Mouse (Mus musculus) limb, embryonic 14.5 days (tissue): ENCODE measurements around the gene Mamld1. TPM values are rescaled to one million over a fixed set of nuclear protein-coding genes. Genes with fewer than 3 reads are reported as not detected.
A peak's percentile ranks its signal among the peaks of the same experiment; 100 is the strongest.

Source experiments
- ATAC-seq: fragments of 200-750 bp; cut with Nextera tagmentation; 2 replicates; pipeline ENCODE4 v1.8.0; 2017; ENCODE audit warnings: low read depth, moderate number of reproducible peaks, moderate TSS enrichment; ENCODE audit not compliant: low FRiP score
- DNase-seq: peaks from one replicate; pipeline ENCODE4 v3.0.0-alpha.2; 2015; ENCODE audit warnings: low spot score
- H3K27ac ChIP-seq: fragments of 300-500 bp; sonication (generic); replicated peaks from 2 replicates; pipeline ENCODE4 v1.5.1; 2014; ENCODE audit warnings: low read depth, mild to moderate bottlenecking, low read length, moderate library complexity, mixed read lengths
- H3K27me3 ChIP-seq: fragments of 300-500 bp; sonication (generic); 2 replicates; pipeline ENCODE4 v1.6.1; 2014; ENCODE audit warnings: low read length, mixed read lengths; ENCODE audit not compliant: control insufficient read depth, insufficient read depth
- H3K36me3 ChIP-seq: fragments of 300-500 bp; sonication (generic); 2 replicates; pipeline ENCODE4 v1.6.1; 2014; ENCODE audit warnings: mild to moderate bottlenecking, low read length, moderate library complexity, mixed read lengths; ENCODE audit not compliant: control insufficient read depth, insufficient read depth
- H3K4me1 ChIP-seq: fragments of 300-500 bp; sonication (generic); 2 replicates; pipeline ENCODE4 v1.6.1; 2014; ENCODE audit warnings: antibody characterized with exemption, low read length, mixed read lengths; ENCODE audit not compliant: control insufficient read depth, insufficient read depth
- H3K4me2 ChIP-seq: fragments of 300-500 bp; sonication (generic); replicated peaks from 2 replicates; pipeline ENCODE4 v1.6.1; 2014; ENCODE audit warnings: low read depth, mild to moderate bottlenecking, low read length, moderate library complexity; ENCODE audit not compliant: severe bottlenecking
- H3K4me3 ChIP-seq: fragments of 300-500 bp; sonication (generic); replicated peaks from 2 replicates; pipeline ENCODE4 v1.5.1; 2014; ENCODE audit warnings: low read length
- H3K9ac ChIP-seq: fragments of 300-500 bp; sonication (generic); 2 replicates; pipeline ENCODE4 v1.6.1; 2014; ENCODE audit warnings: mild to moderate bottlenecking, low read depth, low read length, moderate library complexity; ENCODE audit not compliant: severe bottlenecking
- H3K9me3 ChIP-seq: fragments of 300-500 bp; sonication (generic); 2 replicates; pipeline ENCODE4 v1.6.1; 2016; ENCODE audit warnings: low read length; ENCODE audit not compliant: control insufficient read depth
- POLR2A ChIP-seq: fragments of 200-500 bp; IDR thresholded peaks from 2 replicates; pipeline ENCODE4 v1.8.0; 2012; ENCODE audit warnings: inconsistent platforms, mild to moderate bottlenecking, moderate library complexity, borderline replicate concordance; ENCODE audit not compliant: insufficient read depth, insufficient read length; ENCODE audit errors: extremely low read depth
- WGBS: fragments of 180-500 bp; shearing (Covaris S2); extraction: QIAGEN DNeasy Blood & Tissue Kit; methylation state at CpG from one replicate; pipeline ENCODE4 v1.1.7; 2014; 5-methylcytosine and 5-hydroxymethylcytosine counted together
- polyA plus RNA-seq, 2 experiments: library from polyadenylated mRNA; depleted of rRNA in 1 of 2; stranded (reverse) in 1 of 2; unstranded in 1 of 2; fragments of >200 nt; fragmentation: Nextera tagmentation in 1 of 2; extraction: Ambion mirVana in 1 of 2; gene quantifications; 2 replicates each; pipeline versions ENCODE4 v1.2.1 to v1.2.3; 2012 to 2014

Gene Mamld1
- polyA plus RNA-seq, 2 experiments: 3.9 to 4.0 TPM

DNA sequence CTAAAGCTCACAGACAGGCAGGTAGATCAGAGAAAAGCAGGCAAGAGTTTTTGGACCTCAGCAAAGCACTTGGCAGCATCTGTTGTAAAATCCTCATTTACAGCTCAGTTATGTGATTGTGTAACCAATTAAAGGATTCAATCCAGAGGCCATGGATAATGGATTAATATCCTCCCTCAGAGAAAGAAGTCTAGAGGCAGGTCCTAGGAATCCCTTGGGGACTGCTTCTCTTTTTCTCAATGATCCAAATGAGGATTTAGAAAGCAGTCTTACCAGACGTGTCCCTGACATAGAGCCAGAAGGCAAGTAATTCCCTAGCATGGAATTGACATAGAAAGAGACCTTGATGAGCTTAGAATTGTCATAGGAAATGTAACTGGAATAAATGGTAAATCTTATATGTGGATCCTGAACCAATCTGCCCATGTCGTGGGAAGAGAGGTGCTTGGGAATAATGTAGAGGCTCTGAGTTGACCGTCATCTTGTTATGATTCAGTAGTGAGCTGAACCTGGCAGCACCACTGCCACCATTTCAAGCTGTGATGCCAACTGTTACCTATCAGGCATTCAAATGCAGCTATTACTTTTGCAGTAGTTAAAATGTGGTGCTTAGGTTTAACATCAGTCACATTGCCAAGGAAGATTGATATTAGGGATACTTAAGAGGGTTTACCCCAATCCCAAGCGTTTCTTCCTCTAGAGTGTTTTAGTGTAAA lies 35.2 kb downstream of the Mamld1 start:
- DNase-seq (no peak), ATAC-seq (no peak)
- no peak overlapping the region for H3K9ac ChIP-seq
- H3K4me1 ChIP-seq: no peaks in the 10 kb centered on the region
- H3K27me3 ChIP-seq: no peaks in the 10 kb centered on the region
- no peak overlapping the region for H3K4me2 ChIP-seq
- no peaks in the 10 kb centered on the region for H3K9me3 ChIP-seq
- no peak overlapping the region for H3K4me3 ChIP-seq
- no peak for TF ChIP-seq POLR2A
- H3K36me3 ChIP-seq: no peaks in the 10 kb centered on the region
- no peak overlapping the region for H3K27ac ChIP-seq
- 72% methylated on average over 4 of the region's 4 CpGs for WGBS

- TF ChIP-seq POLR2A: no peak
- H3K4me1 ChIP-seq: no peaks in the 10 kb centered on the region
- WGBS: 70% methylated on average over 4 of the region's 4 CpGs
- H3K27ac ChIP-seq: no peak overlapping the region
- no peak for ATAC-seq
- H3K36me3 ChIP-seq: no peaks in the 10 kb centered on the region
- H3K27me3 ChIP-seq: no peaks in the 10 kb centered on the region
- H3K9me3 ChIP-seq: no peaks in the 10 kb centered on the region
- H3K9ac ChIP-seq: no peak overlapping the region
- DNase-seq: no peak
- H3K4me3 ChIP-seq: no peak overlapping the region
- H3K4me2 ChIP-seq: no peak overlapping the region
Measured at GRCm38 (mm10) chrX:71087370-71088079, 37.5 kb downstream of the Mamld1 start.

- no peak for DNase-seq
Measured at GRCm38 (mm10) chrX:71088080-71088414, 38.0 kb downstream of the Mamld1 start.

GRCm38 (mm10) chrX:71105820-71106219 lies 55.8 kb downstream of the Mamld1 start:
- DNase-seq (no peak), ATAC-seq (no peak)
- H3K27me3 ChIP-seq: no peaks in the 10 kb centered on the region

More at GRCm38 (mm10) chrX:71088080-71088414, 38.0 kb downstream of the Mamld1 start:
- 48% methylated on average over 3 of the region's 3 CpGs for WGBS
- Histone ChIP-seq H3K9me3 (no peaks in the 10 kb centered on the region), H3K9ac (no peak overlapping the region), H3K36me3 (no peaks in the 10 kb centered on the region), H3K4me1 (no peaks in the 10 kb centered on the region), H3K27ac (no peak overlapping the region), H3K4me2 (no peak overlapping the region), H3K27me3 (no peaks in the 10 kb centered on the region), H3K4me3 (no peak overlapping the region)
- ATAC-seq: no peak
- TF ChIP-seq POLR2A: no peak

GRCm38 (mm10) chrX:71106392-71106791 lies 56.3 kb downstream of the Mamld1 start:
- 61% methylated on average over 4 of the region's 4 CpGs for WGBS
- Histone ChIP-seq H3K27me3 (no peaks in the 10 kb centered on the region), H3K4me1 (no peaks in the 10 kb centered on the region), H3K36me3 (no peaks in the 10 kb centered on the region), H3K9ac (no peak overlapping the region), H3K9me3 (no peaks in the 10 kb centered on the region), H3K4me3 (no peak overlapping the region), H3K27ac (no peak overlapping the region), H3K4me2 (no peak overlapping the region)
- DNase-seq (no peak), ATAC-seq (peak; percentile 23; the same call in 1 of the 2 replicates)
- TF ChIP-seq POLR2A: no peak

More at GRCm38 (mm10) chrX:71105820-71106219, 55.8 kb downstream of the Mamld1 start:
- no peak overlapping the region for H3K27ac ChIP-seq
- H3K4me1 ChIP-seq: no peaks in the 10 kb centered on the region
- no peak for TF ChIP-seq POLR2A
- H3K4me2 ChIP-seq: no peak overlapping the region
- no peaks in the 10 kb centered on the region for H3K9me3 ChIP-seq
- H3K9ac ChIP-seq: no peak overlapping the region
- H3K4me3 ChIP-seq: no peak overlapping the region
- H3K36me3 ChIP-seq: no peaks in the 10 kb centered on the region
